ENCODE assay signal across 36 mouse cellular contexts in genomic region chr7:107237498-107237897, GRCm38 (mm10). TPM values are rescaled to one million over a fixed set of nuclear protein-coding genes. Genes with fewer than 3 reads are reported as not detected.
DNase-seq lines count a peak whose midpoint lies in the region; ATAC-seq and TF ChIP-seq lines count a peak whose summit lies in the region.
"Had no signal": no experiment of that assay in that cellular context is flagged by ENCODE, and none has a peak within 500 bp of the region (broad histone marks: within the 10 kb centered on the region; RNA-seq: fewer than 3 reads in every experiment).

No protein-coding gene starts in this region.

- no peaks in the 10 kb centered on the region for H3K27me3 ChIP-seq in hindbrain, postnatal 0 days (ENCODE audit: insufficient read depth, low read length)
- H3K27me3 ChIP-seq in hindbrain, embryonic 12.5 days, result no peaks in the 10 kb centered on the region
- H3K27me3 ChIP-seq in midbrain, postnatal 0 days (ENCODE audit: insufficient read depth, low read length), result no peaks in the 10 kb centered on the region
- no peaks in the 10 kb centered on the region for H3K27me3 ChIP-seq in midbrain, embryonic 16.5 days (ENCODE audit: control insufficient read depth, insufficient read depth, low read depth, low read length)
- H3K27me3 ChIP-seq: embryonic facial prominence, embryonic 12.5 days; forebrain, embryonic 15.5 days; heart, embryonic 15.5 days; hindbrain, embryonic 13.5 days; liver, embryonic 12.5 days; neural tube, embryonic 13.5 days had no signal

- ATAC-seq in hindbrain, postnatal 0 days, result no peak
- no peak for ATAC-seq in hindbrain, embryonic 12.5 days (ENCODE audit: low FRiP score)
- no peak for ATAC-seq in midbrain, postnatal 0 days (ENCODE audit: low FRiP score)
- no peak for ATAC-seq in midbrain, embryonic 16.5 days
- no peak for ATAC-seq in granulocyte monocyte progenitor cell, adult 5-6 weeks (replicated peaks; ENCODE audit: poor library complexity, severe bottlenecking)
- ATAC-seq: CD4-positive, CD25-positive, alpha-beta regulatory T cell, adult 4 months; forebrain, embryonic 15.5 days; liver, embryonic 12.5 days; liver, postnatal 0 days had no signal

- H3K4me2 ChIP-seq in hindbrain, postnatal 0 days (ENCODE audit: low read depth, low read length), result no peak overlapping the region
- H3K4me2 ChIP-seq in hindbrain, embryonic 12.5 days (replicated peaks), result no peak overlapping the region
- H3K4me2 ChIP-seq in midbrain, postnatal 0 days (ENCODE audit: low read depth, low read length, poor library complexity, severe bottlenecking), result no peak overlapping the region
- H3K4me2 ChIP-seq in midbrain, embryonic 16.5 days (ENCODE audit: low read length), result no peak overlapping the region
- H3K4me2 ChIP-seq: embryonic facial prominence, embryonic 12.5 days; forebrain, embryonic 15.5 days; heart, embryonic 15.5 days; hindbrain, embryonic 13.5 days; liver, embryonic 12.5 days; midbrain, embryonic 11.5 days; neural tube, embryonic 13.5 days had no signal

- H3K27ac ChIP-seq in hindbrain, postnatal 0 days, result no peak overlapping the region
- no peak overlapping the region for H3K27ac ChIP-seq in hindbrain, embryonic 12.5 days
- no peak overlapping the region for H3K27ac ChIP-seq in midbrain, postnatal 0 days (ENCODE audit: low read depth, low read length)
- no peak overlapping the region for H3K27ac ChIP-seq in midbrain, embryonic 16.5 days (ENCODE audit: low read length)
- H3K27ac ChIP-seq: embryonic facial prominence, embryonic 12.5 days; forebrain, embryonic 15.5 days; heart, embryonic 10.5 days; heart, embryonic 15.5 days; hindbrain, embryonic 13.5 days; liver, embryonic 12.5 days; neural tube, embryonic 13.5 days had no signal

- no peaks in the 10 kb centered on the region for H3K36me3 ChIP-seq in hindbrain, postnatal 0 days (ENCODE audit: insufficient read depth, low read length)
- H3K36me3 ChIP-seq in hindbrain, embryonic 12.5 days, result no peaks in the 10 kb centered on the region
- H3K36me3 ChIP-seq in midbrain, postnatal 0 days (ENCODE audit: insufficient read depth, low read length), result no peaks in the 10 kb centered on the region
- no peaks in the 10 kb centered on the region for H3K36me3 ChIP-seq in midbrain, embryonic 16.5 days (ENCODE audit: control insufficient read depth, insufficient read depth, low read length)
- H3K36me3 ChIP-seq: embryonic facial prominence, embryonic 12.5 days; forebrain, embryonic 15.5 days; heart, embryonic 10.5 days; heart, embryonic 15.5 days; hindbrain, embryonic 13.5 days; liver, embryonic 12.5 days; neural tube, embryonic 13.5 days had no signal

- H3K4me1 ChIP-seq in hindbrain, postnatal 0 days (ENCODE audit: insufficient read depth, low read length), result no peaks in the 10 kb centered on the region
- H3K4me1 ChIP-seq in hindbrain, embryonic 12.5 days, result no peaks in the 10 kb centered on the region
- H3K4me1 ChIP-seq in midbrain, postnatal 0 days (ENCODE audit: insufficient read depth, low read length), result no peaks in the 10 kb centered on the region
- H3K4me1 ChIP-seq in midbrain, embryonic 16.5 days (ENCODE audit: control insufficient read depth, insufficient read depth, low read length), result no peaks in the 10 kb centered on the region
- H3K4me1 ChIP-seq: embryonic facial prominence, embryonic 12.5 days; forebrain, embryonic 15.5 days; heart, embryonic 10.5 days; heart, embryonic 15.5 days; hindbrain, embryonic 13.5 days; liver, embryonic 12.5 days; neural tube, embryonic 13.5 days had no signal

- peak; percentile 51 for DNase-seq in hindbrain, postnatal 0 days (ENCODE audit: low spot score)
- DNase-seq in midbrain, postnatal 0 days (ENCODE audit: low spot score), result peak; percentile 28
- peak; percentile 81 for DNase-seq in MN1 (ENCODE audit: low spot score)
- DNase-seq in adrenal gland, adult 8-10 months, result no peak
- DNase-seq: adrenal gland, postnatal 36 days; cerebellum, adult 9-11 months; gastrocnemius, postnatal 10 days; heart, adult 11 months; kidney, adult 18-20 months; kidney, postnatal 4 days; layer of hippocampus, adult 9-11 months; left cerebral cortex, postnatal 4 days; liver, postnatal 0 days; lung, postnatal 36 days; thymus, postnatal 14 days had no signal

- no peaks in the 10 kb centered on the region for H3K9me3 ChIP-seq in hindbrain, postnatal 0 days (ENCODE audit: low read length)
- H3K9me3 ChIP-seq in hindbrain, embryonic 12.5 days (replicated peaks), result no peaks in the 10 kb centered on the region
- no peaks in the 10 kb centered on the region for H3K9me3 ChIP-seq in midbrain, postnatal 0 days (ENCODE audit: low read length)
- no peaks in the 10 kb centered on the region for H3K9me3 ChIP-seq in midbrain, embryonic 16.5 days (replicated peaks; ENCODE audit: control insufficient read depth, low read length, poor library complexity, severe bottlenecking)
- H3K9me3 ChIP-seq: embryonic facial prominence, embryonic 12.5 days; forebrain, embryonic 15.5 days; heart, embryonic 10.5 days; heart, embryonic 15.5 days; hindbrain, embryonic 13.5 days; liver, embryonic 12.5 days; neural tube, embryonic 13.5 days had no signal

- no peak overlapping the region for H3K4me3 ChIP-seq in hindbrain, postnatal 0 days (ENCODE audit: low read length)
- H3K4me3 ChIP-seq in hindbrain, embryonic 12.5 days, result no peak overlapping the region
- H3K4me3 ChIP-seq in midbrain, postnatal 0 days (ENCODE audit: low read depth, low read length), result no peak overlapping the region
- H3K4me3 ChIP-seq in midbrain, embryonic 16.5 days (ENCODE audit: low read depth, low read length), result no peak overlapping the region
- H3K4me3 ChIP-seq: embryonic facial prominence, embryonic 12.5 days; forebrain, embryonic 15.5 days; heart, embryonic 10.5 days; heart, embryonic 15.5 days; hindbrain, embryonic 13.5 days; liver, embryonic 12.5 days; neural tube, embryonic 13.5 days had no signal

- 75% methylated on average over 3 of the region's 3 CpGs for WGBS in hindbrain, postnatal 0 days
- WGBS in hindbrain, embryonic 12.5 days, result 85% methylated on average over 3 of the region's 3 CpGs
- WGBS in midbrain, postnatal 0 days, result 74% methylated on average over 3 of the region's 3 CpGs
- WGBS in midbrain, embryonic 16.5 days, result 78% methylated on average over 3 of the region's 3 CpGs

- no peak overlapping the region for H3K9ac ChIP-seq in hindbrain, postnatal 0 days (replicated peaks; ENCODE audit: low read length)
- H3K9ac ChIP-seq in hindbrain, embryonic 12.5 days, result no peak overlapping the region
- no peak overlapping the region for H3K9ac ChIP-seq in midbrain, postnatal 0 days (replicated peaks; ENCODE audit: low read length, poor library complexity, severe bottlenecking)
- H3K9ac ChIP-seq in midbrain, embryonic 16.5 days (ENCODE audit: low read depth, low read length), result no peak overlapping the region
- H3K9ac ChIP-seq: embryonic facial prominence, embryonic 12.5 days; forebrain, embryonic 15.5 days; heart, embryonic 15.5 days; hindbrain, embryonic 13.5 days; liver, embryonic 12.5 days; liver, postnatal 0 days; neural tube, embryonic 13.5 days had no signal

- TF ChIP-seq CTCF in hindbrain, postnatal 0 days (IDR thresholded peaks at IDR 0.05; ENCODE audit: low read depth), result peak; percentile 56
- TF ChIP-seq CTCF in midbrain, postnatal 0 days (IDR thresholded peaks at IDR 0.05), result peak; percentile 66

RNA-seq across cellular contexts. Expression of gene Rbmxl2, which starts 28.3 kb away (rescaled TPM):
- not detected in 2 replicates for total RNA-seq in hindbrain, postnatal 0 days (2014; rRNA removed)
- polyA plus RNA-seq in hindbrain, postnatal 0 days (2015; fragmentation: Nextera tagmentation; extraction: Ambion mirVana), result not detected in 2 replicates
- not detected in 2 replicates for polyA plus RNA-seq in hindbrain, embryonic 12.5 days (2016; fragmentation: Nextera tagmentation; extraction: Ambion mirVana)
- not detected in 2 replicates for total RNA-seq in midbrain, postnatal 0 days (2014; rRNA removed)
- polyA plus RNA-seq in midbrain, postnatal 0 days (2015; fragmentation: Nextera tagmentation; extraction: Ambion mirVana), result not detected in 2 replicates
- polyA plus RNA-seq in midbrain, embryonic 16.5 days (2015; fragmentation: Nextera tagmentation; extraction: Ambion mirVana), result not detected in 2 replicates
- total RNA-seq in granulocyte monocyte progenitor cell, adult 5-6 weeks (2014; fragmentation: Nextera tagmentation), result not detected in 2 replicates
- not detected in 2 replicates for total RNA-seq in granulocyte monocyte progenitor cell, adult 5-6 weeks (2017)
- not detected for total RNA-seq in adrenal gland, adult 8-10 months (2022)
- total RNA-seq: adrenal gland, adult 18-20 months; adrenal gland, postnatal 36 days; gastrocnemius, postnatal 10 days; heart, postnatal 25 days; left cerebral cortex, adult 8-10 months; left cerebral cortex, postnatal 4 days; megakaryocyte, adult 5-6 weeks had no signal
- polyA plus RNA-seq: CD4-positive, CD25-positive, alpha-beta regulatory T cell, adult 4 months; embryonic facial prominence, embryonic 12.5 days; forebrain, embryonic 15.5 days; heart, embryonic 10.5 days; heart, embryonic 15.5 days; hindbrain, embryonic 13.5 days; kidney, embryonic 16.5 days; limb, embryonic 14.5 days; liver, embryonic 12.5 days; liver, postnatal 0 days; lung, embryonic 16.5 days; neural tube, embryonic 13.5 days; stomach, embryonic 14.5 days; urinary bladder, adult 2 months had no signal
